8 mouse cellular contexts compared by ENCODE assay signal in the genomic region with DNA sequence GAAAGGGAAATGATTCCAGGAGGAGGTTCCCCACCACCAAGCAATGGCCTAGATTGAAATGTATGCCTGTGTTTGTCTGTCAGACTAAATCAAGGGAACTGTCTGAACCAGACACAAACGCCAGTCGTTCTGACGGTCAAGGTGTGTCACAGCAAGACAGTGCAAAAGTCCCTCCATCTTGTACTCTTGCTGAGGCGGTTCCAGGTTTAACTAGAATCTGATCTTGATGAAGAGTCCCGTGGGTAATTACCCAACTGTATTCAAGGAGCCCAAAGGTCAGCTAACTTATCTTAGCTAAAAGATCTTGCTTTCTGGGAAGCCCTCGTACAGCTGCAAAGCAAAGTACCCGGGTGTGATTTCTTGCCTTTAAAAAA. TPM values are rescaled to one million over a fixed set of nuclear protein-coding genes. Genes with fewer than 3 reads are reported as not detected.
A peak's percentile ranks its signal among the peaks of the same experiment; 100 is the strongest.
DNase-seq lines count a peak whose midpoint lies in the region; ATAC-seq and TF ChIP-seq lines count a peak whose summit lies in the region.

No protein-coding gene starts in this region.

- DNase-seq in heart, adult 18-20 months, result no peak
- DNase-seq in ES-E14 (ENCODE audit: low read depth, low spot score), result no peak
- no peak for DNase-seq in hindbrain, embryonic 10.5 days (ENCODE audit: low spot score)
- DNase-seq in left cerebral cortex, postnatal 4 days, result no peak
- DNase-seq in left cerebral cortex, postnatal 36 days (ENCODE audit: low spot score in 2 of 2), result no peak
- no peak for DNase-seq in urinary bladder, postnatal 14 days (ENCODE audit: low spot score)

- WGBS in heart, embryonic 13.5 days, result 81% methylated on average over 7 of the region's 7 CpGs
- 86% methylated on average over 7 of the region's 7 CpGs for WGBS in hindbrain, embryonic 10.5 days

- in situ Hi-C loops in ES-E14 (cut with MboI; ENCODE audit: low sequenced_read_pairs in 2 of 2, unreplicated experiment in 2 of 2), result loop anchor here in 1 of 2 experiments (10.0 kb wide), 1 partner anchor 101 kb away; no protein-coding TSS in a partner anchor

- peak overlapping the region; percentile 80 for H3K4me3 ChIP-seq in heart, embryonic 13.5 days
- peak overlapping the region; percentile 60 to 86; a peak in 3 of 4 replicates for H3K4me3 ChIP-seq in ES-E14 (ENCODE audit: insufficient read depth in 1 of 2, low read depth in 1 of 2, low read length in 2 of 2, poor library complexity in 1 of 2, severe bottlenecking in 1 of 2)
- peak overlapping the region; percentile 71 for H3K4me3 ChIP-seq in hindbrain, embryonic 10.5 days
- H3K4me3 ChIP-seq in megakaryocyte, embryonic 14.5 days (replicated peaks), result peak overlapping the region; percentile 93

- intact Hi-C loops in left cerebral cortex, postnatal 4 days (cut with DNase I), result loop anchor here (5.0 to 10.0 kb wide), 2 partner anchors 98 to 231 kb away; partner anchors contain the start of gene Idnk
- intact Hi-C loops in left cerebral cortex, postnatal 36 days (cut with DNase I), result loop anchor here (5.0 to 10.0 kb wide), 2 partner anchors 157 to 371 kb away; no protein-coding TSS in a partner anchor

- H3K4me2 ChIP-seq in heart, embryonic 13.5 days, result peak overlapping the region; percentile 90

- no peak for ATAC-seq in heart, embryonic 13.5 days (ENCODE audit: extremely low read depth, insufficient number of reproducible peaks, low FRiP score, low TSS enrichment)

- H3K36me3 ChIP-seq in heart, embryonic 13.5 days, result peaks cover 38% of the 10 kb centered on the region
- H3K36me3 ChIP-seq in ES-E14 (ENCODE audit: control insufficient read depth, insufficient read depth, low read length, poor library complexity, severe bottlenecking), result peaks cover 21% of the 10 kb centered on the region
- H3K36me3 ChIP-seq in hindbrain, embryonic 10.5 days, result peaks cover 38% of the 10 kb centered on the region
- peaks cover 37% of the 10 kb centered on the region for H3K36me3 ChIP-seq in megakaryocyte, embryonic 14.5 days (replicated peaks; ENCODE audit: low read length)

- H3K27ac ChIP-seq in heart, embryonic 13.5 days (replicated peaks), result peak overlapping the region; percentile 33; the same call in 1 of the 2 replicates
- H3K27ac ChIP-seq in ES-E14 (ENCODE audit: insufficient read depth, low read depth, low read length, poor library complexity, severe bottlenecking), result no peak overlapping the region
- peak overlapping the region; percentile 90; the same call in 1 of the 2 replicates for H3K27ac ChIP-seq in hindbrain, embryonic 10.5 days

- H3K27me3 ChIP-seq in heart, embryonic 13.5 days (replicated peaks), result no peaks in the 10 kb centered on the region
- no peaks in the 10 kb centered on the region for H3K27me3 ChIP-seq in hindbrain, embryonic 10.5 days (ENCODE audit: insufficient read depth, poor library complexity, severe bottlenecking)
- H3K27me3 ChIP-seq in megakaryocyte, embryonic 14.5 days (replicated peaks), result peaks cover 7% of the 10 kb centered on the region

- peaks cover 10% of the 10 kb centered on the region for H3K9me3 ChIP-seq in heart, embryonic 13.5 days
- H3K9me3 ChIP-seq in ES-E14 (ENCODE audit: control insufficient read depth, insufficient read depth, low read depth, low read length), result peaks cover 7% of the 10 kb centered on the region; the same call in 1 of the 2 replicates
- peaks cover 19% of the 10 kb centered on the region for H3K9me3 ChIP-seq in hindbrain, embryonic 10.5 days
- H3K9me3 ChIP-seq in megakaryocyte, embryonic 14.5 days, result peaks cover 28% of the 10 kb centered on the region

- peaks cover 14% of the 10 kb centered on the region for H3K4me1 ChIP-seq in heart, embryonic 13.5 days
- H3K4me1 ChIP-seq in ES-E14 (ENCODE audit: control insufficient read depth in 2 of 2, insufficient read depth in 2 of 2, low read length in 2 of 2, poor library complexity in 1 of 2), result no peaks in the 10 kb centered on the region
- H3K4me1 ChIP-seq in hindbrain, embryonic 10.5 days (replicated peaks), result peaks cover 18% of the 10 kb centered on the region; the same call in 1 of the 2 replicates
- H3K4me1 ChIP-seq in megakaryocyte, embryonic 14.5 days, result peaks cover 34% of the 10 kb centered on the region

- peak overlapping the region; percentile 88 for H3K9ac ChIP-seq in heart, embryonic 13.5 days
- peak overlapping the region; percentile 90 for H3K9ac ChIP-seq in ES-E14 (ENCODE audit: insufficient read depth, low read depth, low read length, poor library complexity, severe bottlenecking)

TF ChIP-seq in ES-E14, 5 proteins besides CTCF, POLR2A, EP300 and RAD21:
- TF ChIP-seq ZNF384 (IDR thresholded peaks at IDR 0.05; ENCODE audit: low read depth, low read length) (no peak), HCFC1 (IDR thresholded peaks at IDR 0.05; ENCODE audit: borderline replicate concordance, insufficient read depth, low read length) (no peak), MAFK (IDR thresholded peaks at IDR 0.05; ENCODE audit: insufficient read depth, low read depth, low read length) (no peak), CHD2 (IDR thresholded peaks at IDR 0.05; ENCODE audit: low read depth, low read length) (no peak), ZC3H11A (IDR thresholded peaks at IDR 0.05; ENCODE audit: borderline replicate concordance, low read depth, low read length) (no peak)

RNA-seq across cellular contexts. Expression of gene 2210016F16Rik, which starts 0.5 kb away (rescaled TPM):
- polyA plus RNA-seq in heart, embryonic 13.5 days (2015; fragmentation: Nextera tagmentation; extraction: Ambion mirVana), result 26.8 and 29.8 TPM in 2 replicates
- total RNA-seq in heart, adult 18-20 months (2021), result 10 to 100 TPM; 16.0 to 17.6 TPM
- 12.5 and 14.5 TPM in 2 replicates for total RNA-seq in ES-E14 (2012; rRNA removed)
- polyA plus RNA-seq in hindbrain, embryonic 10.5 days (2016; fragmentation: Nextera tagmentation; extraction: Ambion mirVana), result 30.4 and 30.5 TPM in 2 replicates
- 1.1 and 3.2 TPM in 2 replicates for polyA plus RNA-seq in megakaryocyte, embryonic 14.5 days (2012; ENCODE audit: insufficient read depth, low replicate concordance)
- total RNA-seq in left cerebral cortex, postnatal 4 days (2021), result 1 to 10 TPM; 7.1 to 8.0 TPM
- 1 to 10 TPM; 7.1 to 7.4 TPM for total RNA-seq in left cerebral cortex, postnatal 36 days (2021)

RNA-seq across cellular contexts. Expression of gene Rmi1, which starts 16.5 kb away (rescaled TPM):
- polyA plus RNA-seq in heart, embryonic 13.5 days (2015; fragmentation: Nextera tagmentation; extraction: Ambion mirVana), result 17.0 and 18.5 TPM in 2 replicates
- 10 to 100 TPM in 1 of 2 experiments, 1 to 10 TPM in 1; 9.3 to 11.4 TPM for total RNA-seq in heart, adult 18-20 months (2021)
- 19.5 and 22.3 TPM in 2 replicates for total RNA-seq in ES-E14 (2012; rRNA removed)
- polyA plus RNA-seq in hindbrain, embryonic 10.5 days (2016; fragmentation: Nextera tagmentation; extraction: Ambion mirVana), result 24.1 and 28.2 TPM in 2 replicates
- 0.42 and 2.8 TPM in 2 replicates for polyA plus RNA-seq in megakaryocyte, embryonic 14.5 days (2012; ENCODE audit: insufficient read depth, low replicate concordance)
- total RNA-seq in left cerebral cortex, postnatal 4 days (2021), result 10 to 100 TPM; 12.1 to 13.8 TPM
- 10 to 100 TPM; 11.6 to 13.8 TPM for total RNA-seq in left cerebral cortex, postnatal 36 days (2021)

RNA-seq across cellular contexts. Expression of gene Hnrnpk, which starts 17.6 kb away (rescaled TPM):
- 896 and 991 TPM in 2 replicates for polyA plus RNA-seq in heart, embryonic 13.5 days (2015; fragmentation: Nextera tagmentation; extraction: Ambion mirVana)
- 100 to 1,000 TPM; 412 to 432 TPM for total RNA-seq in heart, adult 18-20 months (2021)
- 576 and 704 TPM in 2 replicates for total RNA-seq in ES-E14 (2012; rRNA removed)
- 1,809 and 2,099 TPM in 2 replicates for polyA plus RNA-seq in hindbrain, embryonic 10.5 days (2016; fragmentation: Nextera tagmentation; extraction: Ambion mirVana)
- polyA plus RNA-seq in megakaryocyte, embryonic 14.5 days (2012; ENCODE audit: insufficient read depth, low replicate concordance), result 91.3 and 488 TPM in 2 replicates
- 100 to 1,000 TPM; 907 to 963 TPM for total RNA-seq in left cerebral cortex, postnatal 4 days (2021)
- 100 to 1,000 TPM; 576 to 584 TPM for total RNA-seq in left cerebral cortex, postnatal 36 days (2021)

RNA-seq across cellular contexts. Expression of gene Kif27, which starts 26.6 kb away (rescaled TPM):
- polyA plus RNA-seq in heart, embryonic 13.5 days (2015; fragmentation: Nextera tagmentation; extraction: Ambion mirVana), result 0.11 and 0.17 TPM in 2 replicates
- under 1 TPM in 1 of 2 experiments, not detected in 1; 0.13 TPM for total RNA-seq in heart, adult 18-20 months (2021)
- total RNA-seq in ES-E14 (2012; rRNA removed), result 0.18 and 0.21 TPM in 2 replicates
- 0.72 and 1.5 TPM in 2 replicates for polyA plus RNA-seq in hindbrain, embryonic 10.5 days (2016; fragmentation: Nextera tagmentation; extraction: Ambion mirVana)
- polyA plus RNA-seq in megakaryocyte, embryonic 14.5 days (2012; ENCODE audit: insufficient read depth, low replicate concordance), result not detected in 2 replicates
- 1 to 10 TPM; 3.3 to 3.8 TPM for total RNA-seq in left cerebral cortex, postnatal 4 days (2021)
- 1 to 10 TPM; 2.7 to 3.2 TPM for total RNA-seq in left cerebral cortex, postnatal 36 days (2021)
